Mouse (Mus musculus): ENCODE results near the gene Rbl1. TPM values are rescaled to one million over a fixed set of nuclear protein-coding genes. Genes with fewer than 3 reads are reported as not detected.

Gene Rbl1
- total RNA-seq, 2 experiments from 2014 or later: 74.0 to 85.2 TPM

Other genes starting within 250 kb of the Rbl1 start
- gene Ndrg3, start 212.5 kb downstream of the Rbl1 start, total RNA-seq (2015): 24.9 and 27.1 TPM in 2 replicates
- 24.2 and 28.5 TPM in 2 replicates for gene Ndrg3, start 212.5 kb downstream of the Rbl1 start, total RNA-seq (2017)
- 15.0 and 17.1 TPM in 2 replicates for gene Dsn1, start 197.4 kb downstream of the Rbl1 start, total RNA-seq (2015)
- gene Dsn1, start 197.4 kb downstream of the Rbl1 start, total RNA-seq (2017): 68.2 and 78.2 TPM in 2 replicates
- 1.9 and 2.9 TPM in 2 replicates for gene Soga1, start 125.3 kb downstream of the Rbl1 start, total RNA-seq (2015)
- 2.3 and 2.4 TPM in 2 replicates for gene Soga1, start 125.3 kb downstream of the Rbl1 start, total RNA-seq (2017)
- gene Tldc2, start 117.5 kb downstream of the Rbl1 start, total RNA-seq (2015): not detected in 2 replicates
- not detected in 2 replicates for gene Tldc2, start 117.5 kb downstream of the Rbl1 start, total RNA-seq (2017)
- 90.6 and 93.0 TPM in 2 replicates for gene Samhd1, start 69.3 kb downstream of the Rbl1 start, total RNA-seq (2015)
- gene Samhd1, start 69.3 kb downstream of the Rbl1 start, total RNA-seq (2017): 60.4 and 62.9 TPM in 2 replicates
- 326 and 354 TPM in 2 replicates for gene Rpn2, start 74.5 kb upstream of the Rbl1 start, total RNA-seq (2015)
- 314 and 317 TPM in 2 replicates for gene Rpn2, start 74.5 kb upstream of the Rbl1 start, total RNA-seq (2017)
- gene Mroh8, start 75.0 kb upstream of the Rbl1 start, total RNA-seq (2015): 0.07 and 0.22 TPM in 2 replicates
- 0.68 TPM in 1 of 2 replicates, not detected in the other for gene Mroh8, start 75.0 kb upstream of the Rbl1 start, total RNA-seq (2017)
- gene Ghrh, start 143.0 kb upstream of the Rbl1 start, total RNA-seq (2015): not detected in 2 replicates
- not detected in 2 replicates for gene Ghrh, start 143.0 kb upstream of the Rbl1 start, total RNA-seq (2017)
- gene Manbal, start 163.1 kb upstream of the Rbl1 start, total RNA-seq (2015): 14.2 and 17.9 TPM in 2 replicates
- gene Manbal, start 163.1 kb upstream of the Rbl1 start, total RNA-seq (2017): 6.2 and 7.5 TPM in 2 replicates
- gene Src, start 213.9 kb upstream of the Rbl1 start, total RNA-seq (2015): 0.27 TPM in 1 of 2 replicates, not detected in the other
- gene Src, start 213.9 kb upstream of the Rbl1 start, total RNA-seq (2017): 0.07 TPM in 1 of 2 replicates, not detected in the other

Measured in megakaryocyte progenitor cell, adult 5-6 weeks (primary cell).